Mouse (Mus musculus): ENCODE measurements around the gene Dda1.

DNA sequence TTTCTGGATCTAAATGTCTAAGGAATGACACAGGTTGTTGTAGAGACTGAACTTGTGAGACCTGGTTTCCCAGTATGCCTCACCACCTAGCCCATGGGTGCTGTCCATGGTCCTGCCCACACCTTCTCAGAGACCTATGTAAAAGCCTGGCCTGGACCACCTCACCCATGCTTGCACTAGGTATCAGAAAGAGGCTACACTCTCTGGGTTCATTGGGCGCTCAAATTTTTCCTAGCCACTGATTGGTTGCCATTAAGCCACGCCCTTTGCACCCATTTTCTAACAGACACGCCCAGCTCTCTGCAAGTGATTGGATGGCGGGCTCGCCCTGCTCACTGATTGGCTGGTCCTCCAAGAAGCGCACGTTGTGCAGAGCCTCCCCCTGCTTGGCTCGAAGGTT is 14.9 kb downstream of the Dda1 start:
- TF ChIP-seq CTCF (conservative IDR thresholded peaks at IDR 0.05; ENCODE audit: low read length) (no peak), POU5F1 (IDR thresholded peaks at IDR 0.05; ENCODE audit: borderline replicate concordance, low read length) (no peak), NANOG (IDR thresholded peaks at IDR 0.05; ENCODE audit: borderline replicate concordance, low read length) (no peak)
